Mouse (Mus musculus) CH12.LX (cell line): ENCODE results near the gene Lrmda. TPM values are rescaled to one million over a fixed set of nuclear protein-coding genes. Genes with fewer than 3 reads are reported as not detected.

Source experiments
- DNase-seq: peaks from one replicate; pipeline ENCODE4 v3.0.0-alpha.2; 2013; ENCODE audit errors: extremely low read depth
- H3K27ac ChIP-seq: 2 replicates; pipeline ENCODE4 v1.5.1; 2012; ENCODE audit warnings: low read depth, mild to moderate bottlenecking, control low read depth, moderate library complexity; ENCODE audit not compliant: insufficient read depth
- H3K27me3 ChIP-seq: replicated peaks from 2 replicates; pipeline ENCODE3; 2012; ENCODE audit warnings: inconsistent platforms
- H3K36me3 ChIP-seq, 2 experiments: replicated peaks in 1 of 2; 2 replicates each; pipeline versions ENCODE3 to v1.6.1; 2012; ENCODE audit warnings: inconsistent platforms in 1 of 2, low read length in 1 of 2, mild to moderate bottlenecking in 1 of 2, mixed read lengths in 1 of 2, moderate library complexity in 1 of 2; ENCODE audit not compliant: control insufficient read depth in 1 of 2, insufficient read depth in 1 of 2
- H3K4me1 ChIP-seq, 2 experiments: 2 replicates each; pipeline ENCODE4 v1.6.1; 2012; ENCODE audit warnings: inconsistent platforms in 1 of 2, moderate library complexity in 1 of 2; ENCODE audit not compliant: insufficient read depth in 2 of 2, control insufficient read depth in 1 of 2
- H3K4me2 ChIP-seq: 2 replicates; pipeline ENCODE4 v1.6.1; 2012; ENCODE audit warnings: low read depth, mild to moderate bottlenecking, control low read depth; ENCODE audit not compliant: poor library complexity, insufficient read depth, severe bottlenecking
- H3K4me3 ChIP-seq, 3 experiments: fragments of 150-350 bp in 1 of 3; sonication (generic) in 1 of 3; replicated peaks in 1 of 3; 2 replicates each; pipeline versions ENCODE3 to v1.5.1; 2011 to 2012; ENCODE audit warnings: low read depth in 2 of 3, low read length in 2 of 3, mild to moderate bottlenecking in 2 of 3, moderate library complexity in 2 of 3, control low read depth in 1 of 3, improper control_type of control experiment in 1 of 3, inconsistent platforms in 1 of 3, mixed read lengths in 1 of 3; ENCODE audit not compliant: poor library complexity in 1 of 3
- H3K79me2 ChIP-seq: replicated peaks from 2 replicates; pipeline ENCODE4 v1.6.1; 2012; ENCODE audit warnings: mild to moderate bottlenecking, moderate library complexity; ENCODE audit not compliant: control insufficient read depth, poor library complexity, insufficient read depth, severe bottlenecking; ENCODE audit errors: extremely low read depth
- H3K9ac ChIP-seq: 2 replicates; pipeline ENCODE4 v1.6.1; 2012; ENCODE audit warnings: low read depth, mild to moderate bottlenecking, control low read depth, moderate library complexity; ENCODE audit not compliant: insufficient read depth
- H3K9me3 ChIP-seq: replicated peaks from 2 replicates; pipeline ENCODE3; 2012; ENCODE audit warnings: low read length, inconsistent platforms, mixed read lengths
- BHLHE40 ChIP-seq: IDR thresholded peaks from 2 replicates; pipeline ENCODE4 v1.6.1; 2011; ENCODE audit warnings: mild to moderate bottlenecking, low read depth, low read length, improper control_type of control experiment
- CHD1 ChIP-seq: IDR thresholded peaks from 2 replicates; pipeline ENCODE4 v1.6.1; 2012; ENCODE audit warnings: low read depth, low read length, improper control_type of control experiment, inconsistent platforms
- CHD2 ChIP-seq: IDR thresholded peaks from 2 replicates; pipeline ENCODE4 v1.6.1; 2011; ENCODE audit warnings: low read length, improper control_type of control experiment
- E2F4 ChIP-seq: IDR thresholded peaks from 2 replicates; pipeline ENCODE4 v1.6.1; 2011; ENCODE audit warnings: low read depth, low read length, improper control_type of control experiment; ENCODE audit not compliant: insufficient replicate concordance
- ETS1 ChIP-seq: conservative IDR thresholded peaks from 2 replicates; pipeline ENCODE4 v1.6.1; 2012; ENCODE audit warnings: low read depth, mild to moderate bottlenecking, inconsistent platforms, low read length, improper control_type of control experiment, moderate library complexity
- HCFC1 ChIP-seq: IDR thresholded peaks from 2 replicates; pipeline ENCODE4 v1.6.1; 2012; ENCODE audit warnings: low read depth, mild to moderate bottlenecking, inconsistent platforms, low read length, improper control_type of control experiment
- JUND ChIP-seq: conservative IDR thresholded peaks from 2 replicates; pipeline ENCODE4 v1.6.1; 2011; ENCODE audit warnings: low read depth, low read length, improper control_type of control experiment
- MAFK ChIP-seq: IDR thresholded peaks from 2 replicates; pipeline ENCODE4 v1.6.1; 2011; ENCODE audit warnings: low read length, improper control_type of control experiment; ENCODE audit not compliant: insufficient replicate concordance
- MAX ChIP-seq: IDR thresholded peaks from 2 replicates; pipeline ENCODE4 v1.6.1; 2011; ENCODE audit warnings: low read length, improper control_type of control experiment
- MAZ ChIP-seq: IDR thresholded peaks from 2 replicates; pipeline ENCODE4 v1.6.1; 2012; ENCODE audit warnings: low read depth, mild to moderate bottlenecking, inconsistent platforms, low read length, improper control_type of control experiment, moderate library complexity
- MYC ChIP-seq: IDR thresholded peaks from 2 replicates; pipeline ENCODE4 v1.6.1; 2011; ENCODE audit warnings: low read depth, mild to moderate bottlenecking, improper control_type of control experiment, low read length
- PAX5 ChIP-seq: IDR thresholded peaks from 2 replicates; pipeline ENCODE4 v1.6.1; 2012; ENCODE audit warnings: low read length, inconsistent platforms, mixed read lengths
- POLR2A ChIP-seq: IDR thresholded peaks from 2 replicates; pipeline ENCODE4 v1.6.1; 2011; ENCODE audit warnings: low read depth, mild to moderate bottlenecking, improper control_type of control experiment, low read length
- POLR2AphosphoS2 ChIP-seq: IDR thresholded peaks from 2 replicates; pipeline ENCODE4 v1.6.1; 2011; ENCODE audit warnings: low read depth, low read length, improper control_type of control experiment
- RAD21 ChIP-seq: IDR thresholded peaks from 2 replicates; pipeline ENCODE4 v1.6.1; 2011; ENCODE audit warnings: low read depth, mild to moderate bottlenecking, low read length, improper control_type of control experiment, moderate library complexity
- TBP ChIP-seq: conservative IDR thresholded peaks from 2 replicates; pipeline ENCODE4 v1.6.1; 2011; ENCODE audit warnings: low read depth, low read length, improper control_type of control experiment
- TCF12 ChIP-seq: IDR thresholded peaks from 2 replicates; pipeline ENCODE4 v1.6.1; 2014; ENCODE audit warnings: low read depth, mild to moderate bottlenecking, inconsistent platforms, low read length, improper control_type of control experiment
- USF1 ChIP-seq: IDR thresholded peaks from 2 replicates; pipeline ENCODE4 v1.6.1; 2014; ENCODE audit warnings: low read depth, mild to moderate bottlenecking, inconsistent platforms, low read length, improper control_type of control experiment
- ZKSCAN1 ChIP-seq: IDR thresholded peaks from 2 replicates; pipeline ENCODE4 v1.6.1; 2012; ENCODE audit warnings: low read depth, inconsistent platforms, low read length, improper control_type of control experiment, borderline replicate concordance
- ZMIZ1 ChIP-seq: IDR thresholded peaks from 2 replicates; pipeline ENCODE4 v1.6.1; 2012; ENCODE audit warnings: low read depth, mild to moderate bottlenecking, inconsistent platforms, low read length, improper control_type of control experiment
- dilution Hi-C: fragments of 300-500 bp; cut with MboI; formaldehyde crosslinking; loops from 2 replicates; pipeline ENCODE4 v1.14.3; 2020; ENCODE audit warnings: low sequenced_read_pairs; ENCODE audit not compliant: extremely low pct_unique_long_range_greater_than_20kb, extremely low pct_ligation_motif_present
- in situ Hi-C: fragments of 300-500 bp; cut with MboI; formaldehyde crosslinking; loops from 3 replicates; pipeline ENCODE4 v1.14.3; 2019; ENCODE audit warnings: low sequenced_read_pairs, low pct_ligation_motif_present, low pct_unique_long_range_greater_than_20kb, mixed read lengths
- polyA plus RNA-seq: library from polyadenylated mRNA; unstranded; fragments of >175 nt; gene quantifications from 2 replicates; pipeline ENCODE4 v1.2.1, GENCODE M21; 2012; ENCODE audit warnings: low read depth; ENCODE audit not compliant: insufficient read length
- total RNA-seq, 2 experiments: library from RNA; depleted of rRNA; stranded (reverse); fragments of 300-350 nt in 1 of 2; fragments of >200 nt in 1 of 2; gene quantifications; 2 replicates each; pipeline ENCODE4 v1.2.3; 2012 to 2014

Gene Lrmda
- total and polyA plus RNA-seq, 3 experiments: 0.89 to 3.7 (median 1.9) TPM

DNA sequence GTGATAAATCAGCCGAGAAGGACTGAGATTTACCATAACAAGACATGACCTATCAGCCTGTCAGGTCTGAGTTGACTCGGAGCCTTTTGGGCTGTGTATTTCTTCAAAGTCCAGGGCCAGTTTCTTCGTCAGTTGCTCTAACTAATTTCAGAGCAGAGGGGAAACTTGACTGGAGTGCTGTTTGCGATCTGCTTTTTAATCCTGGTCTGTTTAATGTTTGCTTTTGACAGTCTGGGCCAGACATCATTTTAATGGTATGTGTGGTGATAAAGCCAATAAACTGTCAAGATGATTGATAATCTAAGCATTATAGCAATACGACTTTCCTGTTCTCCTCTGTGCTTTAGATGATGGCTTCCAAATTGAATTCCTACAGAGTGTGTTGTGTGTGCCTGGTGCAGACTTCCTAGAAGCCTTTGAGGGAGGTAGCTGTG lies 71.3 kb downstream of the Lrmda start:
- Histone ChIP-seq H3K27ac (no peak overlapping the region), H3K4me2 (no peak overlapping the region), H3K79me2 (no peaks in the 10 kb centered on the region), H3K27me3 (no peaks in the 10 kb centered on the region), H3K9me3 (peaks cover 5% of the 10 kb centered on the region), H3K36me3 (no peaks in the 10 kb centered on the region), H3K4me3 (no peak overlapping the region), H3K4me1 (peaks cover 3 to 34% of the 10 kb centered on the region in 2 experiments; a peak in 2 of 4 replicates), H3K9ac (no peak overlapping the region)
- dilution Hi-C loops: no loop called here
- no peak for TF ChIP-seq ZMIZ1
- TF ChIP-seq ZKSCAN1: no peak
- TF ChIP-seq RAD21: no peak
- TF ChIP-seq CHD2: no peak
- no peak for TF ChIP-seq MAZ
- TF ChIP-seq MYC: no peak
- TF ChIP-seq MAFK: no peak
- no peak for TF ChIP-seq ETS1
- no peak for TF ChIP-seq BHLHE40
- DNase-seq: no peak
- in situ Hi-C loops: no loop called here

DNA sequence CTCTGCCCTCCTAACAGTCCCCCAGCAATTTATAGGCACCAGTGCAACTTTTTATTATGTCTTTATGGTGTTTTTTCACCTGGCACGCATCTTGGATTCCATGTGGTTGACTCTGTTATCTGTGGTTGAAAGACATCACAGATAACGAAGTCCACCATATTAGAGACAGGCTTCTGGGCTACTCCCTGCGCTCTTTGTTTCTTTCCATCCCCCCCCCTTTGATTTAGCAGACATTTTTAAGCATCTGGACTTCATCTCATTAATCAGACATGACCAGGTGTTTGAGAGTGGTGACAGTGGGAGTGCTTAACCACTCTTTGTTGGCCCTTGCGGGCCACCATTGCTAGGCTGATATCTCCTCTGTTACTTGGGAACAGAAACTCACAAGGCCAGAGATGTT lies 71.8 kb downstream of the Lrmda start:
- no peak overlapping the region for H3K4me2 ChIP-seq
- in situ Hi-C loops (no loop called here), dilution Hi-C loops (no loop called here)
- no peak for DNase-seq
- H3K79me2 ChIP-seq: no peaks in the 10 kb centered on the region
- peaks cover 5% of the 10 kb centered on the region for H3K9me3 ChIP-seq
- no peak overlapping the region for H3K27ac ChIP-seq
- TF ChIP-seq MAX (no peak), TCF12 (no peak), E2F4 (no peak), USF1 (no peak), CHD1 (no peak), POLR2AphosphoS2 (no peak), HCFC1 (no peak), JUND (no peak), POLR2A (no peak), TBP (no peak), PAX5 (no peak)
- TF ChIP-seq, all 38 proteins: peak for 0
- H3K9ac ChIP-seq: no peak overlapping the region
- no peaks in the 10 kb centered on the region for H3K27me3 ChIP-seq
- H3K4me3 ChIP-seq: no peak overlapping the region
- no peaks in the 10 kb centered on the region for H3K36me3 ChIP-seq
- H3K4me1 ChIP-seq: peaks cover 3 to 35% of the 10 kb centered on the region in 2 experiments; a peak in 2 of 4 replicates
